Mouse (Mus musculus) kidney, adult 9 months (tissue): ENCODE results near the gene Dnttip2.
"Not testable (repeated sequence)": the region's sequence is repeated elsewhere in the genome, so short reads cannot be mapped to it uniquely, and the experiment has no call there.

ENCODE experiments used
- DNase-seq: peaks from one replicate; pipeline ENCODE4 v3.0.0; 2022

Dnttip2 gene

DNA sequence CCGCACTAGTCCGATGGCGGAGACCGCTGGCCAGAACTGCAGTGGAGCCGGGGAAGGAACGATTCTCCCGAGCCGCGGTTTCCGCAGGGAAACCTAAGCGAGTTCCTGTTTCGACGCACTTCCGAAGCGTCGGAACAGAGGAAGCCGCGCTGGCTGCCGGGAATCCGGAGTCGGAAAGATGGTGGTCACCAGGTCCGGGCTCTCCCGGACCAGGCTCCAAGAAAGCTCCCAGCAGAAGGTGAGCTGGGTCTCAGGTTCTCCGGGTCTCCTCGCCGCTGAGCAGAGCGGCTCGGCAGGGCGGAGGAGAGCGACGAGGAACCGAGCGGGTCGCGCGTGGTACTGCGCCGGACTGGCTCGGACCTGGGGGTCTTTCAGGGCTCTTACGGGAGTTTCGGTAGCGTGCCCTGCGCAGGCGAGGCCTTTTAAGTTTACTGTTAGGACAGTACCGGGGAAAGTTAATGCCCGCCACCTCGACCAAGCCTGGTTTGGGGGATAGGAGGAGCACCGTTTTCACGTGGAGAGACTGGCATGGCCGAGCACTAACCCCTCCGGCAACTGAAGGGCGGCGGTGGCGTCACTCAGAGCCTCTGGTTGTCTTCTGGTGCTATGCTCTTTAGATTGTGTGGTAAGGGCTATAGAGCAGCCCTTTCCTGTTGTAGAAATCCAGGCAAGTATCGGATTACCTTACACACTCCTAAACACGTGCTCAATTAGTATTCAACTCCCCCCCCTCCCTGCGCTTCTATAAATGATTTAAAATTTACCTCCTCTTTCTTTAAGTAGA lies at the start of gene Dnttip2:
Gene Dnttip2 (plus strand): TSS at position 148 of the 784 bp plus-strand sequence.
- peak; percentile 93 for DNase-seq

DNA sequence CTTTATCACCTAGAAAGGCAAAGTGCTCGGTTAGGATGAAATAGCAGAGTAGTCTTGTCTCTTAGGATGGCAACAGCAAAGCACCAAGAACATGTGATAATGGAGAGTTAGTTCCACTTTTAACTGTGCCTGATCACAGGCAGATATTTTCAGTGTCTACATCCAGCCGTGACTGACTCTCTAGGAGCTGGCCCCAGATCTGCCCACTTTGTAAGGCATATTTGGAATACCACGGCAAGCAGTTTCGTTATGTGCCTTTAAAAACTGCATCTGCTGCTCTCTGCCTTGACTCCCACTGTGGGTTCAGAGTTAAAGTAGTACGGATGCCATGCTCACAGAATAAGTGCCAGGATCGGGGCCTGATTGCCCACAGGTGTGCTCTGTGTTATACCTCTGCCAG lies 47.2 kb upstream of the Dnttip2 start:
- DNase-seq = not testable (repeated sequence)

DNA sequence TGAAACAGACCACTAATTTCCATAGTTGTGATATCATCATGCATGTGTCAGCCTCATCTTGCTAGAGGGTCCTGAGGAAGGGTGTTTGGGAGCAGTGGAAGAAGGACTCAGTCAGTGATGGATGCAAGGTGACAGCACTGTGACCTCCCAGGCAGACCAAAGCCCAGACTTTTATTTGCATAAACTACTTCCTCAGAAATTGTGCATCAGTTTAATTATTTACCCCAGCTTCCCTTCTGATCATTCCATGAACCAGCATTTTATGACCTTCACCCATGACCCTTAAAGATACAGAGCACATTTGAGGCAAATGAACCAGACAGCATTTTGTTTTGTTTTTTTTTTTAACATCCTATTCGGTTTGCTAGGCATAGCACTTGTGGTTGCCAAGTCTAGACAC lies 38.4 kb upstream of the Dnttip2 start:
- peak; percentile 49 for DNase-seq

DNA sequence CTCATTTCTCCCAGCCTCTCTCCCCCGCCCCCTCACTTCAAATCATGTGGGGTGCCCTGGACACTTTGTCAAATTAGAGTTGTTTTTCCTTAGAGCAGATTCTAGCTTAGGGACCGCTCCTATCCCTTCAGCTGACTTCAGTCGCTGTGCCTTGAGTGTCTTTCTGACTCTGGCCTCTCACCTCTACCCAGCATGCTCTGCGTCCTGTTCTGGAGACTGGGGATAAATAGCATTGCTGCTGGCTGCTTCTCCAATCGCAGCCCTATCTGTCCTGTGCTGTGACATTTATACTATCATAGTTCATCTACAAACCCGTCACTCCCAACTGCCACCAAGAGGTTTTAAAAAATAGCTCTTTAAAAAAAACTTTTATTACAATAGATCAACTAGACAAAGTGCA lies 31.3 kb upstream of the Dnttip2 start:
- peak; percentile 26 for DNase-seq

DNA sequence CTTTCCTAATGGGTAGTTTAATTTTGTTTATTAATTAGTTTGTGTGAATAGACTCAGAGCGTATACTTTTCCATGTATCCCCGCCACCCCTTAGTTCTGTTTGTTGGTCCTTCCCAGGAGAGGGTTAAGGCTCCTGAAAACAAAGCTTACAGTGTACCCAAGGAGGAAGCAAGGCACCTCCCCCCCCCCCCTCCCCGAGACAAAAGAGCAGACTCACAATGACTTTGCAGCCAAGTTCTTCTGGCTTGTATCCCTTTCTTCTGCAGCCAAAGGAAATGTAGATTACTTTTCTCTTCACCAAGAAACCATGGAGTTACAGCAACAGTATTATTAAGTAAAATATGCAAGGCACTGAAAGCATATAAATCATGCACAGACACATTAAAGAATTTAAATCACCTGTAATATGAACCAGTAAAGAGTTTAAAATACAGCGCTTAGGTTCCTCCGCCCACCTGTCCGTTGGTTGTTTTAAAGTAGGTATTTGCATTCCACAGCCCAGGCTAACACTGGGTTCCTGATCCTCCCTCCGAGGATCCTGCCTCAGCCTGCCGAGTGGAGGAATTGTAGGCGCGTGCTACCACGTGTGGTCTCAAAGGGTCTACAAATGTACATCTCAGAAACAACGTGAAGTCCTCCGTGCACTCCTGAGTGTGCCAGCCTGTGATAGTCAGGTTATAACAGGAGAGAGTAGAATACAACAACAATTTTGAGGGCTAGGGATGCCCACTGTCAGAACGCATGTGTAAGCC lies 30.6 kb upstream of the Dnttip2 start:
- DNase-seq = peak; percentile 14

DNA sequence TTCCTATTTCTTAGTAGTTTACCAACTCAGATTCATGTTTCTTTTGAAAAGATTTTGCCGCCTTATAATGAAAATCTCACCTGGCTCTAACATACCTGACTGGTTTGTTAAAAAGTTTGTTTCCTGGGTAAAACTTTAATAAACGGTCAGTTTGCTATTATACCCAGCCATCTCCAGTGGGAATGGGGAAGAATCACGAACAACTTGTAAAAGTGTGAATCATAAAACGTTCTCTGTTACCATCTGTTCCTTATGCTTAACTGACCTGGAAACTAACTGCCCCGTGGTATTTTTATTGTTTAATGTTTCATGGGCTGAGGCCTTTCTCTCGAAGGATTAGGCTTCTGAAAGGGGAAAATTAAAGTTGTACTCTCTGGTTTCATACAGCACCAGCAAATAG lies 29.4 kb upstream of the Dnttip2 start:
- DNase-seq = peak; percentile 49

DNA sequence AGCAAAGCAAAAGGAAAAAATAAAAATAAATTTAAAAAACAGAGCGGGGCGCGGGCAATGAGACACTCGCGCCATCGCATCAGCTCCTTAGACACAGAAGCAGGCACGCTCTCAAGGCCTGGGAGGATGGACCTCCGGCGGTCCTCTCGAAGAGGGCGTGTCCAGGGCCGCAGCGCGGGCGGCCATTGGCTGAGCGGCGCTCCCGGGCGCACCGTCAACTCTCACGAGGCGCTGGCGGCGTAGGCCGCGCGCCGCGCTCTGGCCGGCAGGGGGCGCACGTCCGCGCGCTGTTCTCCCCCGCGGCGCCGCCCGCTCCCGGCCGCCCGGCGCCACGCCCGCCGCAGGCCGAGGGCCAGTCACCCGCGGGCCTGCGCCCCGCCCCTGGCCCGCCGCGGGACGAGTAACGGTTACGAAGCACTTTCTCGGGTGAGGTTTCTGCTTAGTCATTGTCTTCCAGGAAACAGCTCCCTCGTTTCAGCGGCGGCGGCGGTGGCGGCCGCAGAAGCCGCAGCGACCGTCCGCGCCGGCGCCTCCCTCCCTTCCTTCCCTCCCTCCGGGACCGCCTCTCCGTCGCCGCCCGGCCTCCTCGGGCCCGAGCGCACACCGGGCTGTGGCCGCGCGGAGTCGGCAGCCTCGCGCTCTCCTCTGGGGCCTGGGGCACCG lies 28.8 kb upstream of the Dnttip2 start, which contains the start of gene Gclm:
Gene Gclm (plus strand): TSS at position 343 of the 663 bp plus-strand sequence.
- peak; percentile 95 for DNase-seq

DNA sequence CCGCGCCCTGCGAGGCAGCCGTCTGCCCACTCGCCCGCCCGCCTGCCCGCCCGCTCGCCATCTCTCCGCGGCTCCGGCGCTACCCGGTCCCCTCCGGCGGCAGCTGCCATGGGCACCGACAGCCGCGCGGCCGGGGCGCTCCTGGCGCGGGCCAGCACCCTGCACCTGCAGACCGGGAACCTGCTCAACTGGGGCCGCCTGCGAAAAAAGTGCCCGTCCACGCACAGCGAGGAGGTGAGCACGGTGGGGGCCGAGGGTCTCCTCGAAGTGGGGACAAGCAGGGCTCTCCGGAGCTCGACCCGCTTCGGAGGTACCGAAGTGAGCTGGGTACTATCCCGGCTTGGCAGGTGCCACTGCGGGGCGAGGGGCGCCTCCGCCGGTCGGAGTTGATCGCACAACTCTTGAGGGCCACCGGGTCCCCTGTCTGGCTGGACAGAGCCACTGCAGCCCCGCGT lies 28.3 kb upstream of the Dnttip2 start:
- peak; percentile 63 for DNase-seq

DNA sequence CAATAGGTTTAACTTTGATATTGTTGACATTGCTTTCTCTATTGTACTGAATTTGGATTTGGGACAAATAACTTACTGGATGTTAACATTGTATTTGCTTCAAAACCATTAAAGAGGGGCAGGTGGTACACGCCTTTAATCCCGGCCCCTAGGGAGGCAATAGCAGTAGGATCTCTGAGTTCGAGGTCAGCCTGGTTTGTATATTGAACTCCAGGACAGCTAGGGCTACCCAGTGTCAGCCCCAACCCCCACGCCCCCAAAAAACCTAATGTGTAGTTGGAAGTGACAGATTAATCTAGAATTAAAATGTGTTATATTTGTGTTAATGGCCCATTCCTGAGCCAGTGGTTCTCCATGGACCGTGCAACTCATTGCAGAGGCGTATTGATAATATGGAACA lies 27.8 kb upstream of the Dnttip2 start:
- no peak for DNase-seq

DNA sequence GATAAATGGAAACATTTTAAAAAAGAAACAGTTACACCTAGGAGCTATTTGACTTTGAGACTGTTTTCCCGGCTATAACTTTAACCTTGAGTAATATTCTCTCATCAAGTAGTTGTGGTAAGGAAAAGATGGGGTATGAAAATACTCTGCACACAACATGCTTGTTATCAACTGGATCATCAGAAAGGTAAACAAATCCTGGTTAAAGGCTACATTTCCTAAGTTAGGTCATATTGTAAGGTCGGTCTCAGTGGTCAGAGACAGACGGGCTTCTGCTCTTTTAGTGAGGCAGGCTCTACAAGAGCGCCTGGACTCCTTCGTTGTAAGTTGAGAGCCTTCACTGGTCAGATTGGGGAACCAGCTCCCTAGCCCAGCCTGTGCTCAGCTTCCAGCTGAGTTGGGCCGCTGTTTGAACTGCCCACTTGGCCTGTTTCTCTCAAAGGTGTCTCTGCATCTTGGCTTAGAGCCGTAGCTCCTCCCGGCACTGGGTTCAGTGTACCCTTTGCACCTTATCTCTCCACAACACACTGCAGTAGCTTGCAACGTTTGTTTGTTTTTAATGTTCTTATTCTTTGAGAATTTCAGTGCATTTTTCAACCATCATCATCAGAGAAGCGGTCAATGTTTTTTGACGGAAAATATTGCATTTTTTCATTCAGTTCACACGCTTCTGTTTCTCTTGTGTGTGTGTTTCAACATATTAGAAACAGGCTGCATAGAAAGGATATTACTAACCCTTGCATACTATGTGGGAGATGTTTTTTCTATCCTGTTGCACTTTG lies 27.0 kb upstream of the Dnttip2 start:
- DNase-seq = peak; percentile 68

DNA sequence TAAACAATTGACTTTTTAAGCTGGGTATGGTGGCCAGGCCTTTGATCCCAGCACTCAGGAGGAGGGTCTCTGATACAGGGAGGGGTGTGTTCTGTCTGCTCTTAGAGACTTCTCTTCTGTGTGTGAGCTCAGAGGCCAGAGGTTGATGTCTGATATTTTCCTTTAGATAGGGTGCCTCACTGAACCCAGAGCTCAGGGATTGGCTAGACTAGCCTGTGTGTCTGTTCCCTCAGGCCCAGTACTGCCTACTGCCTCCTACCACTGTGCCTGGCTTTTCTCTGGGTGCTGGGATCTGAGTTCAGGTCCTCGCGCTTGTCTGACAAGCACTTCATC lies 26.5 kb upstream of the Dnttip2 start:
- DNase-seq = no peak

DNA sequence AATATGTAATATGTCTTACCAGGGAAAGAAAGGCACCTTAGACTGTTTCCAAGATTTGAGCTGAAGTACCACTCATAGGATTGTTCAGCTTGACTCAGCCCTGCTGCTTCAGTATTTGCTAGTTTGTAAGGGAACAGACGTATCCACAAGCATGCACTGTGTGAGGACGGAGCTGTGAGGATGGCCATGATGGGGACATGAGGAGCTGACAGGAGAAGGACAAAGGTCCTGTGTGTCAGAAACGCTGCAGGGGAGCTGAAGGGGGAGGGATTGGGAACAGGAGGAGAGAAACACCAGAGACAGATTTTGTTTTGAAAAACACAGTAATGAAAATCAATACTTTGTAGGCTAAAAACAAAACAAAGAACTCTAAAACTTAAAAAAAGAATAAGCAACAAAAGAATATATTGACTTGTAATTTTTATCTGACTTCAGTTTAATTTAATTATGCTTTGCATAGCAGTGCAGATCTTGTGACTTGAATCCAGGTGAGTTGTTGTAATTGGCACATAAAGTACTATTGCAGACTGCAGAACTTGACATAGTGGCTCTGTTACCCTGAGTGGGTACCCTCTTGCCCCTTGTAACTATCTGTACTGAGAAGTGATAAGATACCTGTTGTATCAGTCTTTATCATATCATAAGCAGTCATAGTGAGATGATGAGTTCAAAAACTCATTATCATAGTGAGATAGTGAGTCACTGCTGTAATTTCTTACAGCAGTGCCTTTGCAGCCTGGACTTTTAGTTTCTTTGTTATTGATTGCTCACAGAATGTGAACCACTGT lies 21.5 kb upstream of the Dnttip2 start:
- peak; percentile 36 for DNase-seq

DNA sequence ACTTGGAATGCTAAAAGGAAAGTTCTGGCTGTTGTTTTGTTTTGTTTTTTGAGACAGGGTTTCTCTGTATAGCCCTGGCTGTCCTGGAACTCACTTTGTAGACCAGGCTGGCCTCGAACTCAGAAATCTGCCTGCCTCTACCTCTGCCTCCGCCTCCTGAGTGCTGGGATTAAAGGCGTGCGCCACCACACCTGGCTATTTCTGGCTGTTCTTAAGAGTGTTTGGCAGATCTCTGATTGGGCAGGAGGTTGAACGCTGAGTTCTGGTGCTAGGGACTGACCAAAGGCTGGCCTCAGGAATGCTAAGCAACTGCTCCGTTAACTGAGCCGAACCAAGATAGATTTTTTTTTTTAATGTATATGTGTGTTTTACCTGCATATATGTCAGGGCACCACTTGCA lies 20.1 kb upstream of the Dnttip2 start:
- not testable (repeated sequence) for DNase-seq

DNA sequence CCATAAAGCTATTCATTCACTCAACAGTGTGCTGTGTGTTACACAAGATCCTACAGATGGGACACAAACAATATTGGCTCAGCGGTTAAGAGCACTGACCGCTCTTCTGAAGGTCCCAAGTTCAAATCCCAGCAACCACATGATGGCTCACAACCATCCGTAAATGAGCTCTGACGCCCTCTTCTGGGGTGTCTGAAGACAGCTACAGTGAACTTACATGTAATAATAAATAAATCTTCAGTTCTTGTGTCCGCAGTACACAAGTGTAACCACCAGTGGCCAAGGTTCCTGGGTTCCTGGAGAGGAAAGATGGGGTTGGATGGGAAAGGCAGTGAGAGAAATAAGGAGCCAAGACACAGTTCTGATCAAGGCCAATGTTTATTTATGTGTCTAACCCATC lies 4.2 kb upstream of the Dnttip2 start:
- DNase-seq = no peak

DNA sequence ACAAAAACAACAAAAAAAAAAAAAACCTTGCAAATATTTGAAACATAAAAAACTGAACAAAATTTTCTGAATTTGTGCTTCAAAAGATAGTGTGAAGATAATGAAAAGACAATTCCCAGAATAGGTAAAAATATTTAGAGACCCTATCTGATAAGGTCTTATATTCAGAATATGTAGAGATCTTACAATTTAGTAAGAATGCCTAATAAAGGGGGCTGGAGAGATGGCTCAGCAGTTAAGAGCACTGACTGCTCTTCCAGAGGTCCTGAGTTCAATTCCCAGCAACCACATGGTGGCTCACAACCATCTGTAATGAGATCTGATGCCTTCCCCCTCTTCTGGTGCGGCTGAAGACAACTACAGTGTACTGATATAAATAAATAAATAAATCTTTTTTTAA lies 1.6 kb upstream of the Dnttip2 start:
- DNase-seq = not testable (repeated sequence)

DNA sequence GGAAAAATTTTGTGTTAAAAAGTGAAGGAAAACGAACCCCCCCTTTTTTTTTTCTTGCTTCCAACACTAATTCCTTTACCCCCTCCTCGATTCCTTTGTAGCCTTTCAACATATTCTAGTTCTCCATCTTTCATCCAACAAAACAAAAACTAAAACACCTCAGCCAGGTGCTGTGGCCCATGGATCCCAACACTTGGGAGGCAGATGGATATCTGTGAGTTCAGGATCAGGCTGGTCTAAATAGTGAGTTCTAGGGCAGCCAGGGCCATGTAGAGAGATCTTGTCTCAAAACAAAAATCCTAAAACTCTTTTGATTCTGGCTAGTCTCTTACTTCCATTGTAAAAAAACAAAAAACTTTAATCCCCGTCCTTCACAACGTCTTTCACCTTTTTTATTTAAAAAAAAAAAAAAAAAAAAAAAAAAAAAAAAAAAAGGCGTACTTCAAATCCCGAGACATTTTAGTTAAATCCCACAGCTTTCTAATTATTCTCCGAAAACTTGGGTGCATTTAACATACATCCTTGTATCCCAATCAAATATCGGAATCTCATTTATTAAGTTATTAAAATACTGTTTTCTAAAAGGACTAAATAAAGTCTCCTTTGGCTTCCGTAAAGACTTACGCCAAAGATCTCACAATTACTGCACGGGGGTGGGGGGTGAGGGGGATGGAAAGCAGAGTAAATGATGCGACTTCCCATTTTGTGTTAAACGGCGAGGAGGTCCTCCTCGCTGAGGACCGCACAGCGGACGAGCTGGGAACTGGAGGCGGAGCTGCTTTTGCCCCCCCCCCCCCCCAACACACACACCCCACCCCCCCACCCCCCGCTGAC lies 564 bp upstream of the Dnttip2 start:
- DNase-seq = no peak

DNA sequence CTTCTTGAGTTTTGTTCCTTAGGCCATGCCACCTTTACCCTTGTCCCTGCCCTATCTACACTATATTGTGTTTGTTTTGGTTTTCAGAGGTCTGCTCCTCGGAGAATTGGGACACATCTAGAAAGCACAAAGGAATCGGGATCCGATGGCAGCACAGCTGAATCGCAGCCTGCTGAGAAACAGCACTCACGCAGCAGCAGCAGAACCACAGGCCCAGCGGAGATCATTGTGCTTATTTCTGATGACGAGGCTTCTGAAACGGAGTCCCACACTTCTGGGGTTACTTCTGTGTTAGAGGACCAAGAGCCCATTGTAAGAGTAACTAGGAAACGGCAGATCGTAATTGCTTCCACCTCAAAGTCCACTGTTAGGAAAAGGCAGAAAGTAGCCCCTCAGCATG lies 923 bp downstream of the Dnttip2 start:
- no peak for DNase-seq

DNA sequence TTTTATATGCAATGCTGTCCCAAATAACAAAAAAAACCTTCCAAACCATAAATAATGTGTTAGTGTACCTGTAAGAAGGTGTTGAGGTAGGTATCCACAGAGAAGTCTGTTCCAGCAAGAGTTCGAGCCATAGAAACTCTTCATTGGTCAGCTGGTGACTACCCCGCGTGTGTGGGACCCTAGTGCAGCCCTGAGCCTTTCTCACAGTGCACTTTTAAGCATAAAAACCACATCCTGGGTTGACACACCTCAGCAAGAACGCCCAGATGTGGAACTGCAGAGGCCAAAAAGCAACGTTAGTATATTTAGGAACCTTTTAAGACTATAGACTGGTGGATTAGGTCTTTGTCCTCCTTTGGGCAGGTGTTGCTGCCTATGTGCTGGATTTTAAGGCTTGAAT lies 13.0 kb downstream of the Dnttip2 start:
- no peak for DNase-seq

DNA sequence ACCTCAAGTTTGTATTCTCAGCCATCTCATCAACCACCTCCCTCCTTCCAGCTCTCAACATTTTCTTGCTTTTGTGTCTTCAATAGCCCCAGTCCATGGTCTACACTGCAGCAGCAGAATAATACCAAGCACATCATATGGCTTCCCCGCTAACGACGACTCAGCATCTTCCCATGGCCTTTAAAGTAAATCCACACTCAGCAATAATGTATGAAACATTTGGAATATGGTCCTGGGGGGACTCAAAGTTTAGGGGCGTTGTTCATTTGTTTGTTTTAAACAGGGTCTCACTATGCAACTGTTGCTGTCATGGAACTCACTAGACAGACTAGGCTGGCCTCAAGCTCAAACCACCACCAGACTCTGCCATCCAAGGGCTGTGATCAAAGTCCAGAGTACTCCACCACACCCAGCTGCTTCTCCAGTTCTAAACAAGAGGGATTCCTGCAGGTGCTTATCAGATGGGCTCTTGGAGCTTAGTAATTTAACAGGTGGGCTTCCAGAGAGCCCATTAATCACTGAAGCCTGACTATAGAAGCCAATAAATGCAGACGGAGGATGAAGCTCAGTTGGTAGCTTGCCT lies 14.5 kb downstream of the Dnttip2 start:
- peak; percentile 27 for DNase-seq

DNA sequence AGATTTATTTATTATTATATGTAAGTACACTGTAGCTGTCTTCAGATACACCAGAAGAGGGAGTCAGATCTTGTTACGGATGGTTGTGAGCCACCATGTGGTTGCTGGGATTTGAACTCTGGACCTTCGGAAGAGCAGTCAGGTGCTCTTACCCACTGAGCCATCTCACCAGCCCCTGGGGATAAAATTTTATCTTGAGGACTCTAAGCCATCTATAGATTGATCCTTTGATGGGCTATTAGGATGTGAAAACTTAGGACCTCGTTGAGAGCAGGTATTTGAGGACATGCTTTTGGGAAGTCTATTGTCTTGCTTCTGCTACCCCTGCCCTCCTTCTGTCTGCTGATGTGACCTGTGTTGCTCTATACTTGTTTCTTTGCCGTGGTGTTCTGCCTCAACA lies 15.2 kb downstream of the Dnttip2 start:
- not testable (repeated sequence) for DNase-seq

DNA sequence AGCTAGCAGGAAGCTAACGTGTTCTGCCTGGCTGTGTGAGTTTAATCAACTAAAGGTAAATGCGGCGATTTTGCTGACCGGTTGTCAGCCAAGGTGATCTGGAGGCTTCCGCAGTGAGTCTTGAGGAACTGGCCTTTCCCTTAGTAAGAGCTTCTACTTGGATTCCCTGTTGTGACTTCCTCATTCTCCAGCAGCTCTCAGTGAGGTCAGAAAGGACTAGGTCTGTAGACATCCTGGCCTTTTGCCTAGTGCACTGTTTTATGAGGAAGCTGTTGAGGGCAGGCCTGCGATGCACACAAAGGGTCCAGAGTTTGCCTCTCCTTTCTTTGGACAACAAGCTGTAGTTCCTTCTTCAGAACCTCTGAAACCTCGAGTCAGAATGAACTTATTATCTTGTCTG lies 16.5 kb downstream of the Dnttip2 start:
- DNase-seq = peak; percentile 33
